Mouse (Mus musculus): ENCODE results near the gene Acvr1.

Acvr1 gene

DNA sequence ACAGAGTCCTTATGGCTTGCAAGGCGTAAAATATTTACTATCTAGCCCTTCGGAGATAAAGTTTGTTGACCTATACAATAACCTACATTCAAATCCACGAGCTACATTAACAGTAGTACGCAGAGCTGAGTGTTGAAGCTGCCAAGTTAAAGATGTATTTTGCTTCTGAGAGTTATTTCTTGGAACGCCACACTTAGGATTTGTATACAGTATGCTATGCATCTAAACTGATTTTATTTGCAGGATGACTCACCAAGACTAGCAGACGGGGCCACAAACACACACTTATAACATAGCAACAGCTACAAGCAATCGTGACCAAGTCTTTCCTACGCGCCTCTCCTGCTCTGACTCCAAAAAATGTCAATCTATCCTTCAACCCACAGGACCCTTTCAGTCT lies 46.2 kb downstream of the Acvr1 start:
- ATAC-seq (ENCODE audit: low TSS enrichment), result peak; percentile 74

GRCm38 (mm10) chr2:58518517-58518916 lies 48.4 kb downstream of the Acvr1 start:
- ATAC-seq (ENCODE audit: low TSS enrichment), result no peak

DNA sequence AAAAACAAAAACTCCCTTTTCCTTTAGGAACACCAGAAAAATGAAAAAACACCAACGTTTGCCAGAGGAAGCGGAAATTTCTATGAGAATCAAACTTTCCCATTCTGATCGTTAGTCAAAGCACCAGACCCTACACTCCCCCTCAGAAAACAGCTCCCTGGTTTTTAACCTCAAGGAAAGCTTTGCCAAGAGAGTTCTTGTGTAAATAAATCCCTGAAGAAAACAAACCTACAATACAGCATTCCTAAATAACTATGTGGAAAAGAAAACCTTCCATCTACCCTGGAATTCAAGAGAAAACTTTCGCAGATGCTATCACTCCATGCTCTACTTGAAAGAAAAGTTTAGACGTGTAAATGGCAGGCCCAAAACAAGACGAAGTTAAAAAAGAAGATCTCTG lies 50.0 kb downstream of the Acvr1 start:
- no peak for ATAC-seq (ENCODE audit: low TSS enrichment)

- ATAC-seq (ENCODE audit: low TSS enrichment), result peak; percentile 81; the same call in 1 of the 2 replicates
Measured at GRCm38 (mm10) chr2:58516000-58516399, 51.0 kb downstream of the Acvr1 start.

DNA sequence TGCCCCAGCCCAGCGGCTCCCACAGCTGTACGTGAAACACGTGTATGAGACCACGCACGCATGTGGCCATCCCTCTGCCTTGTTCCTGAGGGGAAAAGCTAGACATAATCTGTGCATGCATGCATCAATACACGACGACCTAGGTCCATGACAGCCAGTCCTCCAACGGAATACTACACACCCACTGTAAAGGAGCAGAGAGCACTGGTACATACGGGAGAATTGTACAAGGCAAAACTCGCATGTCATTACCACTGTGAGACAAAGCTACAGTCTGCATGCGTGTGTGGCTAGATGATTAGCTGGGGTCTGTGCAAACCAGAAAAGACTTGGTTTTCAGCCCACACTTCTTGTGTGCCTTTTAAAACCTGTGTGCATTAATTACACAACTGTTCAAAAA lies 52.5 kb downstream of the Acvr1 start:
- no peak for ATAC-seq (ENCODE audit: low TSS enrichment)

GRCm38 (mm10) chr2:58513212-58513611 lies 53.7 kb downstream of the Acvr1 start:
- no peak for ATAC-seq (ENCODE audit: low TSS enrichment)

GRCm38 (mm10) chr2:58510192-58510591 lies 56.8 kb downstream of the Acvr1 start:
- ATAC-seq (ENCODE audit: low TSS enrichment), result no peak

GRCm38 (mm10) chr2:58505306-58506090 lies 61.5 kb downstream of the Acvr1 start:
- ATAC-seq (ENCODE audit: low TSS enrichment), result no peak

DNA sequence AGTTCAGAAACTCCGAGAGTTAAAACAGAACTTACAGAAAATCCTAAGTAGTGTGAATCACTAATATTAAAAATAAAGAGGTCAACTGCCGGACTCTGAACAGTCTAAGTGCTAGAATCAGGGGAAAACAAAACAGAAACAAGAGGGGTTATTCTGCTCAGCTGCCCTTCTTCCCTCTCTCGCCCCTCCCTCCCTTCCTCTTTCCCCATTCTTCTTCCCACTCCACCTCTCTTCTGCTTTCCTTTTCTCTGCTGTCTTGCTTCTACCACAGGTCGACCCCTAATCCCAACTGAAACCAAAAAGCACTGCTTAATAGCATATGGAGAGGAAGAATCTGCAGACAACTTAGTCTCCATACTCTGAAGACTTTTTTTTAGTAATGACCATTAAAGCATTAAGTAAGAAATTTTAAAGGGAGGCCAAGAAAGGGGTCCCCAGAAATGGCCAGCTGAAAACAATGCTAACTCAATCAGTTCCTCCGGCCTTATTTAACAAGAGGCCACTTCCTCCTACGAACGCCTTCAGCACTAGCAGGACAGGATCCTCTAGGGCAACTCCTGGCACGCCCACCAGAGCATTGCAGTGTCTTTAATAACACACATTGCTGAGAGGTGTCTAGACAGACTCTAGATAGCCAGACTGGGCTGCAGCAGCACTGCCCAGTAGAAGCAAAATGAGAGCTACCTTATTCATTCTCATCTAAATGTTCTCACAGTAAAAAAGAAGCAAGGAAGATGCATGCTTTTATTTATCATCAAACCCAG lies 70.1 kb downstream of the Acvr1 start:
- peak; percentile 39; the same call in 1 of the 2 replicates for ATAC-seq (ENCODE audit: low TSS enrichment)

DNA sequence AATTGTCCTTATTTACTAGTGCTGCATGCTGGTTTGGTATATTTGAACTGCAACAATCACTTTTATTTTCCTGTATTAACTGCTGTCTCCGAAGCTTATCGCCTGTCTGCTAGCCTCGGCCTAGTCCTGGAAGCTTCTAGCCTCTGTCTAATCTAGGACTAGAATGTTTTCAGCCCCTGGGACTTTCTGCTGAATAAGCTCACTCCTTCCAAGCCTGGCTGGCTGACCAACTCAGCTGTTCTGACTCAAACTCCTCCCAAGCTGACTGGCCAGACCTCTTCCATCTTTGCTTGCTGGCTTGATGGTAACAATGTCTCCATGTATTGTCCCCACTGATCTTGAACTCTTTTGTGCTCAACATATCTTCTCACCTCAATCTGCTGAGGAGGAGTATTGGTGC lies 71.7 kb downstream of the Acvr1 start:
- no peak for ATAC-seq (ENCODE audit: low TSS enrichment)

DNA sequence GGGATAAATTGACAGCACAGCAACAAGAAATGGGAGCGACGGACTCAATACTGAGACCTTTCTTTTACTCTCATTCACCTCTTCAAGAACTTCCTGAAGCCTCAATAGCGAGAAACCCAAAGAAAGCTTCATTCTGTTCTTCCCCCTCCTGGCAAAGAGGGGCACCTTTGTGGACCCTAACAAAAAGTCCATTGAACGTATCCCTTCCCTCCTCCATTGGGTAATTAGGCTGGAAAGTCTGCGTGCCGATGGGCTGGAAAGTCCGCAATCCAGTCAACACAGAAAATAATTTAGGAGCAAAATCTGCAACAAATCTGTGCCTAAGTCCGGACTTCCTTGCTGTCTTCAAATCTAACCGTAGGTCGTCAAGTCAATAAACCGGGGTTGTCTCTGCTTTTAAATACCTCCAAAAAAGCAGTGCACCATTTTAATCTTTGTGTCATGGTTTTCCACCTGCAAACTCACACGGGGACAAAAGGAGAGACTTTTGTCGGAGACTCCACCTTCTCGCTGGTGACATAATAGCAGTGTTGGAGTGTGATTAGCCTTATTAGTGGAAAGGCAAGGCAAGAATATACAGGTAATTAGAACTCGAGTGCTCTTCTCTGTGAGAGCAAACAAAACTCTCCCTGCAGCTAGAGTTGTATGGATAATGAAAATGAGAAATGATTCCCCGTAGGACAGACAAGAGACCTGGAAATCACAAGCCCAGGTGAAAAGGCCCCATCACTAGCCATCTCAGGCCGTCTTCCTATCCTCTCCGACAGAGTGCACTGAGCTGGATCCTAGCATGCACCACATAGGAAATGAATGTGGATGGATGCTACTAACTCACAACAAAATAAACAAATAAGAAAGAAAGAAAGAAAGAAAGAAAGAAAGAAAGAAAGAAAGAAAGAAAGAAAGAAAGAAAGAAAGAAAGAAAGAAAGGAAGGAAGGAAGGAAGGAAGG lies 73.0 kb downstream of the Acvr1 start:
- no peak for ATAC-seq (ENCODE audit: low TSS enrichment)

- ATAC-seq (ENCODE audit: low TSS enrichment), result no peak
Measured at GRCm38 (mm10) chr2:58489275-58489674, 77.7 kb downstream of the Acvr1 start.

DNA sequence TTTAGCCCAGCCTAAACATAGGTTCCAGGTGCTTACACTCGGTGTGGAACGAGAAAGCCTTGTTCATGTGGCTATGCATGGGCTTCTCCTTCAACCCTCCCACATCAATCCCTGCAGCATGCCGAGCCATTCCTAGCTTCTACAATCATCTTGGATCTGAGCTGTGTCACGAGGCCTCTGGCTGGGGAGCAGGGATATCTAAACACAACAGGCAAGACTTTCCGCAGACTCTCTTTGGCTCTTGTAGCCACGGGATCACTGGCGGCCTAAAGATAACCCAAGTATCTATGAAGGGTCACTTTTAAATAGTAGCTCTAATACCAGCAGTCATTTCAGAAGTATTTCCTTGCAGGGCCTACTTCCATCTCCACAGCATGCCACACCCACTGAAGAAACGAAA lies 78.6 kb downstream of the Acvr1 start:
- no peak for ATAC-seq (ENCODE audit: low TSS enrichment)

DNA sequence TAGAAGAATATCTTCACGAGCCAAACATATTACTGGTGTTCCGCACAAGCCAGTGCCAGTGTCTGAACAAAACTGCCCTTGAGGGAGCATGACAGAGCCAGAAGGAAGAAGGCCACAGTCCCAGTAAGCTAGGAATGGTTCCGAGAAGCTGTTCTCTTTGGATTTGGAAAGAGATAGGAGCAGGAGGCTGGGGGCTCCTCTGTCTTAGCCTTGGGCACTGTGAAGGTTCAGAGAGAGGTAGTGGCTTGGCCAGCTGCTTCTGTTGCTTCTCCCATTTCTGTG lies 79.7 kb downstream of the Acvr1 start:
- no peak for ATAC-seq (ENCODE audit: low TSS enrichment)

- ATAC-seq (ENCODE audit: low TSS enrichment), result no peak
Measured at GRCm38 (mm10) chr2:58486441-58487278, 80.3 kb downstream of the Acvr1 start.

GRCm38 (mm10) chr2:58485683-58486082 lies 81.3 kb downstream of the Acvr1 start:
- ATAC-seq (ENCODE audit: low TSS enrichment), result no peak

DNA sequence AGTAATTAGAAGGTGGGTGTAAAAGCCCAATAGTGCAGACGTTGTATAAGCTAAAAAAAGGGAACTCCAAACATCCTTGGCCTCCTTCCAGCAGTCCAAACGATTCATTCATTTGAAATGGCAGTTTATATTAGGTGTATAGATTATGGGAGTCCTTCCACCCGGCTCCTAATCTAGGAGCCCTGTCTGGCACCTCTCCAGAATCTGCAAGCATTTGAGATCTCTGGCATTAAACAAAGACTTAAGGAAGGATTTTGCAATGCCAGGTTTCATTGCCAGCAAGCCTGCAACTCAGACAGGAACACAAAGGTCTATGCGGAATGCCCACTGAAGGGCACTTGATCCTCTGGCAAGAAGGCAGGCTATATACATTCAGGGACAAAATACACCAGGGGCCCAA lies 81.8 kb downstream of the Acvr1 start:
- ATAC-seq (ENCODE audit: low TSS enrichment), result no peak

DNA sequence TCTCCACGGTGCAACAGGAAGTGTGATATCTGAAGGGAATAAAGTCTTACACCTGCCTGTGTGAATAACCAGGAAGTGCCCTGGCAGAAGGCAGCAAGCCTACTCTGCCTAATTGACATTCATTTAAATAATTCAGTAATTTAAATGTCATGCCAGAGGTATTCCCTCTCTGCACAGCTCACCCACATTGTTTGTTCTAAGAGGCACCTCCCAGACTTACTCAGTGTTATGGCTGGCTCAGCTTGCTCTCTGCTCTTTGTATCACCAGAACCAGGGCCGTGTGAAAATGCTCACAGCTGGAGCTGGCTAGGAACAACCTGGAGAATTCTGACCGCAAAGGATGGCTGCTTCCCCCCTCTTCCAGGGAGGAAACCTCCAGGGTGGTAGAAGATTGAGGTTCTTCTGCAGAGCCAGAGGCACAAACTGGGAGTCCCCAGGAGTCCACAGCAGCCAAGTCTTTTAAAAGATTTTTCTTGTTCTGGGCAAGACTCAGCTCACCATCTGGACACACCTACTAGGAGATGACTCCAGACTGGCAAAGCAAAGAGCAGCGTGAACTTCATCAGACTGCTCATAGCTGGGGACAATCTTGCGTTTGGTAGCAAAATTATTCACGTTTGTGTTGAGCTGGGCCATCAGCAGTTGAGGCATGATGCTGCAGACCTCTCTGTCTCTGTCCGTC lies 82.5 kb downstream of the Acvr1 start:
- ATAC-seq (ENCODE audit: low TSS enrichment), result peak; percentile 72

- peak; percentile 42 for ATAC-seq (ENCODE audit: low TSS enrichment)
Measured at GRCm38 (mm10) chr2:58481450-58482100, 85.4 kb downstream of the Acvr1 start.

DNA sequence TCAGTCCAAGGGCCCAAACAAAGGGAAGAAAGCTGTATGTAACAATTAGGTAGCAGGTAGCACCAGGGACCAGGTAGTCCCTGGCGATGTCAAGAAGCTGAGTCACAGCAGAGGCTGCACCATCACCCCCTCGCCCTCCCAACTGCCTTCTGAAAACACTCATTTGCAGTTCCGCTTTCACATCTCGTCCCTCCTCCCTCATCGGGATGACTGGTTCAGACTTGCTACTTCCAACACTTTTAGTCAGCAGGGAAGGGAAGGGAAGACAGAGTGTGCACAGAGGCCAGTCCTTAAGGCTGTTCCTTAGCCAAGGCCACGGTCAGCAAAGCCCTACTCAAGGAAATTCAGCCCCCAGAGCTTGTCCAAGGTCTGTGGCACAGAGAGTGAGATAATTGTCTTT lies 86.2 kb downstream of the Acvr1 start:
- 0 out of 2 replicates have a peak, but pooled peaks have one; percentile 31 for ATAC-seq (ENCODE audit: low TSS enrichment)
